Mouse (Mus musculus) forebrain, embryonic 11.5 days (tissue): ENCODE results near the gene Kcp. TPM values are rescaled to one million over a fixed set of nuclear protein-coding genes. Genes with fewer than 3 reads are reported as not detected.

ENCODE experiments used
- ATAC-seq: fragments of 200-750 bp; cut with Nextera tagmentation; replicated peaks from 2 replicates; pipeline ENCODE4 v1.8.0; 2017; ENCODE audit warnings: moderate TSS enrichment; ENCODE audit not compliant: low FRiP score
- DNase-seq: peaks from one replicate; pipeline ENCODE4 v3.0.0-alpha.2; 2017; ENCODE audit warnings: low spot score
- H3K27ac ChIP-seq: fragments of 300-500 bp; sonication (generic); 2 replicates; pipeline ENCODE4 v1.5.1; 2014; ENCODE audit warnings: low read depth, low read length
- H3K27me3 ChIP-seq: fragments of 300-500 bp; sonication (generic); 2 replicates; pipeline ENCODE4 v1.6.1; 2014; ENCODE audit warnings: mild to moderate bottlenecking, low read length, mixed read lengths; ENCODE audit not compliant: control insufficient read depth, insufficient read depth
- H3K36me3 ChIP-seq: fragments of 300-500 bp; sonication (generic); 2 replicates; pipeline ENCODE4 v1.6.1; 2014; ENCODE audit warnings: mild to moderate bottlenecking, low read length, moderate library complexity, mixed read lengths; ENCODE audit not compliant: control insufficient read depth, insufficient read depth
- H3K4me1 ChIP-seq: fragments of 300-500 bp; sonication (generic); replicated peaks from 2 replicates; pipeline ENCODE4 v1.6.1; 2014; ENCODE audit warnings: low read length, mixed read lengths; ENCODE audit not compliant: control insufficient read depth, insufficient read depth
- H3K4me2 ChIP-seq: fragments of 300-500 bp; sonication (generic); 2 replicates; pipeline ENCODE4 v1.6.1; 2014; ENCODE audit warnings: low read depth, mild to moderate bottlenecking, low read length, moderate library complexity, mixed read lengths; ENCODE audit not compliant: severe bottlenecking
- H3K4me3 ChIP-seq: fragments of 300-500 bp; sonication (generic); 2 replicates; pipeline ENCODE4 v1.5.1; 2014; ENCODE audit warnings: low read depth, low read length
- H3K9ac ChIP-seq: fragments of 300-500 bp; sonication (generic); 2 replicates; pipeline ENCODE4 v1.6.1; 2014; ENCODE audit warnings: low read length
- H3K9me3 ChIP-seq: fragments of 300-500 bp; sonication (generic); 2 replicates; pipeline ENCODE4 v1.6.1; 2016; ENCODE audit warnings: low read length, mixed read lengths; ENCODE audit not compliant: control insufficient read depth
- WGBS: fragments of 180-500 bp; shearing (Covaris S2); extraction: QIAGEN DNeasy Blood & Tissue Kit; methylation state at CpG from one replicate; pipeline ENCODE4 v1.1.7; 2014; 5-methylcytosine and 5-hydroxymethylcytosine counted together
- polyA plus RNA-seq: library from polyadenylated mRNA; unstranded; fragments of >200 nt; fragmentation: Nextera tagmentation; extraction: Ambion mirVana; gene quantifications from 2 replicates; pipeline ENCODE4 v1.2.1, GENCODE M21; 2014

Gene Kcp
- 9.6 and 14.4 TPM in 2 replicates for polyA plus RNA-seq

GRCm38 (mm10) chr6:29507447-29508309, at the start of gene Kcp:
Kcp (minus strand) TSS chr6:29507952.
- peak; percentile 49; the same call in 1 of the 2 replicates for ATAC-seq
- no peaks in the 10 kb centered on the region for H3K9me3 ChIP-seq
- peak within 1 kb of the TSS; percentile 39 for H3K4me3 ChIP-seq
- WGBS: 2% methylated on average over 45 of the region's 47 CpGs
- H3K9ac ChIP-seq: peak within 1 kb of the TSS; percentile 52
- H3K36me3 ChIP-seq: no peaks in the 10 kb centered on the region
- H3K4me2 ChIP-seq: peak within 1 kb of the TSS; percentile 60
- peaks cover 5% of the 10 kb centered on the region; the same call in 1 of the 2 replicates for H3K4me1 ChIP-seq
- peaks cover 27% of the 10 kb centered on the region for H3K27me3 ChIP-seq
- no peak within 1 kb of the TSS for H3K27ac ChIP-seq
- peak; percentile 71 for DNase-seq

GRCm38 (mm10) chr6:29557112-29557511, 49.4 kb upstream of the Kcp start:
- Histone ChIP-seq H3K9ac (no peak overlapping the region), H3K27me3 (no peaks in the 10 kb centered on the region), H3K36me3 (peaks cover 13% of the 10 kb centered on the region; the same call in 1 of the 2 replicates), H3K27ac (no peak overlapping the region), H3K4me2 (no peak overlapping the region), H3K4me1 (no peaks in the 10 kb centered on the region), H3K9me3 (no peaks in the 10 kb centered on the region), H3K4me3 (no peak overlapping the region)
- 98% methylated on average over 2 of the region's 2 CpGs for WGBS
- DNase-seq (no peak), ATAC-seq (no peak)

GRCm38 (mm10) chr6:29552526-29552925, 44.8 kb upstream of the Kcp start:
- 98% methylated on average over 2 of the region's 2 CpGs for WGBS
- no peak for DNase-seq
- no peak for ATAC-seq
- no peak overlapping the region for H3K4me3 ChIP-seq
- H3K4me2 ChIP-seq: no peak overlapping the region
- no peaks in the 10 kb centered on the region for H3K4me1 ChIP-seq
- no peaks in the 10 kb centered on the region for H3K27me3 ChIP-seq
- peaks cover 9% of the 10 kb centered on the region; the same call in 1 of the 2 replicates for H3K36me3 ChIP-seq
- no peak overlapping the region for H3K27ac ChIP-seq
- H3K9me3 ChIP-seq: no peaks in the 10 kb centered on the region
- H3K9ac ChIP-seq: no peak overlapping the region

- ATAC-seq (no peak), DNase-seq (no peak)
- 98% methylated on average over 1 of the region's 1 CpGs for WGBS
- H3K4me1 ChIP-seq: no peaks in the 10 kb centered on the region
- peaks cover 18% of the 10 kb centered on the region; the same call in 1 of the 2 replicates for H3K36me3 ChIP-seq
- no peak overlapping the region for H3K27ac ChIP-seq
- no peak overlapping the region for H3K9ac ChIP-seq
- H3K4me2 ChIP-seq: no peak overlapping the region
- peaks cover 3% of the 10 kb centered on the region; the same call in 1 of the 2 replicates for H3K9me3 ChIP-seq
- H3K27me3 ChIP-seq: no peaks in the 10 kb centered on the region
- H3K4me3 ChIP-seq: no peak overlapping the region
Observed at GRCm38 (mm10) chr6:29548086-29548485, 40.3 kb upstream of the Kcp start.

GRCm38 (mm10) chr6:29547582-29547981, 39.8 kb upstream of the Kcp start:
- Histone ChIP-seq H3K4me2 (no peak overlapping the region), H3K4me3 (no peak overlapping the region), H3K9ac (no peak overlapping the region), H3K27ac (no peak overlapping the region), H3K9me3 (peaks cover 3% of the 10 kb centered on the region; the same call in 1 of the 2 replicates), H3K27me3 (no peaks in the 10 kb centered on the region), H3K4me1 (no peaks in the 10 kb centered on the region), H3K36me3 (peaks cover 23% of the 10 kb centered on the region; the same call in 1 of the 2 replicates)
- ATAC-seq (no peak), DNase-seq (no peak)

- H3K27ac ChIP-seq: no peak overlapping the region
- no peak for ATAC-seq
Observed at GRCm38 (mm10) chr6:29545611-29546010, 37.9 kb upstream of the Kcp start.

GRCm38 (mm10) chr6:29540956-29541355, 33.2 kb upstream of the Kcp start:
- Histone ChIP-seq H3K4me1 (no peaks in the 10 kb centered on the region), H3K36me3 (peaks cover 17% of the 10 kb centered on the region; the same call in 1 of the 2 replicates)
- 90% methylated on average over 1 of the region's 1 CpGs for WGBS

More at GRCm38 (mm10) chr6:29545611-29546010, 37.9 kb upstream of the Kcp start:
- no peak overlapping the region for H3K4me2 ChIP-seq
- H3K27me3 ChIP-seq: no peaks in the 10 kb centered on the region
- no peak overlapping the region for H3K4me3 ChIP-seq
- no peak overlapping the region for H3K9ac ChIP-seq
- DNase-seq: no peak
- 94% methylated on average over 2 of the region's 2 CpGs for WGBS
- peaks cover 3% of the 10 kb centered on the region; the same call in 1 of the 2 replicates for H3K9me3 ChIP-seq
- H3K4me1 ChIP-seq: no peaks in the 10 kb centered on the region
- peaks cover 17% of the 10 kb centered on the region; the same call in 1 of the 2 replicates for H3K36me3 ChIP-seq

GRCm38 (mm10) chr6:29540223-29540622, 32.5 kb upstream of the Kcp start:
- no peak for ATAC-seq
- WGBS: 94% methylated on average over 6 of the region's 6 CpGs

More at GRCm38 (mm10) chr6:29540956-29541355, 33.2 kb upstream of the Kcp start:
- H3K4me2 ChIP-seq: no peak overlapping the region
- no peak overlapping the region for H3K27ac ChIP-seq
- peaks cover 3% of the 10 kb centered on the region; the same call in 1 of the 2 replicates for H3K9me3 ChIP-seq
- H3K9ac ChIP-seq: no peak overlapping the region
- ATAC-seq (no peak), DNase-seq (no peak)
- no peak overlapping the region for H3K4me3 ChIP-seq
- H3K27me3 ChIP-seq: no peaks in the 10 kb centered on the region

More at GRCm38 (mm10) chr6:29540223-29540622, 32.5 kb upstream of the Kcp start:
- Histone ChIP-seq H3K9me3 (peaks cover 2% of the 10 kb centered on the region; the same call in 1 of the 2 replicates), H3K27me3 (no peaks in the 10 kb centered on the region), H3K4me3 (no peak overlapping the region), H3K4me2 (no peak overlapping the region), H3K36me3 (peaks cover 11% of the 10 kb centered on the region; the same call in 1 of the 2 replicates), H3K27ac (no peak overlapping the region), H3K9ac (no peak overlapping the region), H3K4me1 (no peaks in the 10 kb centered on the region)
- no peak for DNase-seq
